Mouse (Mus musculus) midbrain, embryonic 16.5 days (tissue): ENCODE measurements around the gene Csad. TPM values are rescaled to one million over a fixed set of nuclear protein-coding genes. Genes with fewer than 3 reads are reported as not detected.

Experiments used
- ATAC-seq: fragments of 200-750 bp; cut with Nextera tagmentation; 2 replicates; pipeline ENCODE4 v1.8.0; 2017; ENCODE audit warnings: moderate TSS enrichment
- H3K27ac ChIP-seq: fragments of 300-500 bp; sonication (generic); 2 replicates; pipeline ENCODE4 v1.5.1; 2014; ENCODE audit warnings: mild to moderate bottlenecking, low read length, mixed read lengths
- H3K27me3 ChIP-seq: fragments of 300-500 bp; sonication (generic); 2 replicates; pipeline ENCODE4 v1.6.1; 2014; ENCODE audit warnings: low read depth, low read length, mixed read lengths; ENCODE audit not compliant: control insufficient read depth, insufficient read depth
- H3K36me3 ChIP-seq: fragments of 300-500 bp; sonication (generic); 2 replicates; pipeline ENCODE4 v1.6.1; 2014; ENCODE audit warnings: mild to moderate bottlenecking, low read length, moderate library complexity, mixed read lengths; ENCODE audit not compliant: control insufficient read depth, insufficient read depth
- H3K4me1 ChIP-seq: fragments of 300-500 bp; sonication (generic); 2 replicates; pipeline ENCODE4 v1.6.1; 2014; ENCODE audit warnings: mild to moderate bottlenecking, low read length, mixed read lengths; ENCODE audit not compliant: control insufficient read depth, insufficient read depth
- H3K4me2 ChIP-seq: fragments of 300-500 bp; sonication (generic); 2 replicates; pipeline ENCODE4 v1.6.1; 2014; ENCODE audit warnings: mild to moderate bottlenecking, low read length, mixed read lengths
- H3K4me3 ChIP-seq: fragments of 300-500 bp; sonication (generic); 2 replicates; pipeline ENCODE4 v1.5.1; 2014; ENCODE audit warnings: low read depth, mild to moderate bottlenecking, low read length, moderate library complexity, mixed read lengths
- H3K9ac ChIP-seq: fragments of 300-500 bp; sonication (generic); 2 replicates; pipeline ENCODE4 v1.6.1; 2014; ENCODE audit warnings: low read depth, low read length, mixed read lengths
- H3K9me3 ChIP-seq: fragments of 300-500 bp; sonication (generic); replicated peaks from 2 replicates; pipeline ENCODE4 v1.6.1; 2014; ENCODE audit warnings: mild to moderate bottlenecking, low read length, mixed read lengths; ENCODE audit not compliant: control insufficient read depth, poor library complexity, severe bottlenecking
- WGBS: fragments of 180-500 bp; shearing (Covaris S2); extraction: QIAGEN DNeasy Blood & Tissue Kit; methylation state at CpG from one replicate; pipeline ENCODE4 v1.1.7; 2014; 5-methylcytosine and 5-hydroxymethylcytosine counted together
- polyA plus RNA-seq: library from polyadenylated mRNA; unstranded; fragments of >200 nt; fragmentation: Nextera tagmentation; extraction: Ambion mirVana; gene quantifications from 2 replicates; pipeline ENCODE4 v1.2.1, GENCODE M21; 2015

Gene Csad
- polyA plus RNA-seq, 1 experiment from 2014 or later, result 33.1 TPM

DNA sequence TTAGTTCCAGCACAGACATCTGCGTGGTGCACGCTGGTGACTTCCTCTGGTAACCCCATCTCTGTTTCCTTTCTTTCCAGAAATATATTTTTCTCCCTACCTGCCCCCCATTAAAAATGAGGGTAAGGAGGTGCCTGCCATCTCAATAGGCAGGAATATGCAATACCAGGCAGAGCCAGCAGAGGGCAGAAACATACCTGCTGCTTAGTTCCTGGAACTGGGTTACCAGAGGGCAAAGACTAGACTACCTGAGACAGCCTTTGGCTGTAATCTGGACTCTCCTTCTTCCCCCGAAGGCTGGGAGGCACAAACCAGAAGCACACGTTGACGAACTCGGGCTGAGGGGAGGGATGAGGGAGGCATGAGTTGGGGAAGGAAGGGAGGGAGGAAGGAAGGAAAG lies 26.2 kb downstream of the Csad start:
- no peaks in the 10 kb centered on the region for H3K9me3 ChIP-seq
- H3K4me2 ChIP-seq, result no peak overlapping the region
- ATAC-seq, result no peak
- 14% methylated on average over 6 of the region's 6 CpGs for WGBS
- H3K9ac ChIP-seq, result no peak overlapping the region
- no peak overlapping the region for H3K4me3 ChIP-seq
- H3K36me3 ChIP-seq, result no peaks in the 10 kb centered on the region
- H3K27me3 ChIP-seq, result no peaks in the 10 kb centered on the region
- H3K27ac ChIP-seq, result no peak overlapping the region
- no peaks in the 10 kb centered on the region for H3K4me1 ChIP-seq

- H3K27ac ChIP-seq, result no peak overlapping the region
- H3K9me3 ChIP-seq, result no peaks in the 10 kb centered on the region
- no peaks in the 10 kb centered on the region for H3K27me3 ChIP-seq
- no peak overlapping the region for H3K9ac ChIP-seq
- H3K4me1 ChIP-seq, result no peaks in the 10 kb centered on the region
- no peaks in the 10 kb centered on the region for H3K36me3 ChIP-seq
- H3K4me3 ChIP-seq, result no peak overlapping the region
- 85% methylated on average over 8 of the region's 8 CpGs for WGBS
- H3K4me2 ChIP-seq, result no peak overlapping the region
- ATAC-seq, result no peak
Observed at GRCm38 (mm10) chr15:102177417-102177816, 27.1 kb downstream of the Csad start.

DNA sequence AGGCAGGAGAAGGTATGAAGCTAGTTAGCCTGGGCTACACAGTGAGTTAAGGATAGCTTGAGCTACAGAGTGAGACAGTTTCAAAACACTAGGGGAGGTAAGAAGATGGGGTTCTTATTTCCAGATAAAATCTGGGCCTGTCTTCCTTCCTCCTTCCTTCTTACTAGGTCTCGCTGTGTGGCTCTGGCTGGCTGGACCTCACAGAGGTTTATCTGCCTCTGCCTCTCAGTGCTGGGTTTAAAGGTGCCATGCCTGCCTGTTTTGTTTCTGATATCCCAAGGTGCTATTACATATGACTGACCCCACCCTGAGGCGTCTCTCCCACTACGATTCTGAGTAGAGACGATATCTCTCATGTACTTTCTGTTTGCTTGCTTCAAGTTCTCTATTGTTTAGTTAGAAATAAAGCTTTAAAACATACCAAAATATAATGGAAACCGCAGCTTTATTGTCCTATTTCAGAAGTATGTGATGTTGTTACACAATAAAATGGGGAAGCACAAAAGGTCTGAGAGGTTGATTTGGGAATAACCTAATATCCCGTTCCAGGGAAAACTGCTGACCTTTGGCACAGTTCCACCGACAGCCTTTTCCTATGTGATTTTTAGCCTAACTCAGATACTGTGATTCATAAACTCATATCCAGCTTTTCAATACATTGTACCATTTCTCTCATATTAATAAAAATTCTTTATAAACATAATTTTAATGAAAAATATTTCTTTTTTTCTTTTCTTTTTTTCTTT lies 27.8 kb downstream of the Csad start:
- Histone ChIP-seq H3K9ac (no peak overlapping the region), H3K27ac (no peak overlapping the region), H3K4me3 (no peak overlapping the region), H3K4me2 (no peak overlapping the region), H3K27me3 (no peaks in the 10 kb centered on the region), H3K9me3 (no peaks in the 10 kb centered on the region), H3K4me1 (no peaks in the 10 kb centered on the region), H3K36me3 (no peaks in the 10 kb centered on the region)
- 91% methylated on average over 7 of the region's 7 CpGs for WGBS
- ATAC-seq, result no peak

DNA sequence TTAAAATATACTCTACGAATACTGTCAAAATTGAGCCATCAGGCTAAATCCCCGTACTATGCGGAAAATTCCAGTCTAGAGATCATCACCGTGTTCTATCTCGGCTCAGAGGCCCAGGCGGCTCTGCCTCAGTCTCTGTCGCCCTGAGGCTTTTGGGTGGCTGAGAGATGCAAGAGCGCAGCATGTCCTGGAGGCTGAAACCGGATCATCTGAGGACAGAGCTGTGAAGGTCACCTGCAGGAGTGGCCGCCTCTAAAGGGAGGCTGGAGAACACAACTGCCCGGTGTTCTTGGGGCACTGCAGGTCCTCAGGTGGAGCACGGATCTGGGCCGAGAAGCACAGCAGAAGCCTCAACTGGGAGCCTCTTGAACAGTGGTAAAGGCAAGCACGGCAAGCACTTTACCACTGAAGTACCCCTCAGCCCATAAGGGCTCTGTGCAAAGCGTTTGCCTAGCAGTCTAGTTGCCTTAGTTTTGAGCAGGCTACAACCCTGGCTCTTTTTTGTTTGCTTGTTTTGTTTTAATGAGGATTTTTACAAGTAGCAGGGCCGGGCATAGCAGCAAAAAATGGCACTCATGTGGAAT lies 28.7 kb downstream of the Csad start:
- Histone ChIP-seq H3K27ac (no peak overlapping the region), H3K9ac (no peak overlapping the region), H3K36me3 (no peaks in the 10 kb centered on the region), H3K9me3 (no peaks in the 10 kb centered on the region), H3K4me2 (no peak overlapping the region), H3K4me1 (no peaks in the 10 kb centered on the region), H3K4me3 (no peak overlapping the region), H3K27me3 (no peaks in the 10 kb centered on the region)
- 90% methylated on average over 16 of the region's 16 CpGs for WGBS
- ATAC-seq, result no peak

DNA sequence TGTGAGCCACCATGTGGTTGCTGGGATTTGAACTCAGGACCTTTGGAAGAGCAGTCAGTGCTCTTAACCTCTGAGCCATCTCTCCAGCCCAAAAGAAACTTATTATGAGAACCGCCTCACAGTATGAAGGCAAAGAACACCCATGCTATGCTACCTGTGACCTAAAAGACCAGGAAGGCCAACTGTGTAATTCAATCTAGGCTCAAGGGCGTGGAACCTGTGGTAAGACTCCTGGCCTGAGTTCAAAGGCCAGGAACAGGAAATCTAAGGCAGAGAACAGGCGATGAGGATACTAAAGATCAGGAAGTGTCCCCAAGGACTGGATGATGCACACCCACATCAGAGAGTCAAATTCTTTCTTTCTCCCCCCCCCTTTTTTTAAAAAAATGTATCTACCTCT lies 30.9 kb downstream of the Csad start:
- H3K36me3 ChIP-seq, result no peaks in the 10 kb centered on the region
- no peaks in the 10 kb centered on the region for H3K27me3 ChIP-seq
- H3K4me2 ChIP-seq, result no peak overlapping the region
- no peak overlapping the region for H3K9ac ChIP-seq
- no peaks in the 10 kb centered on the region for H3K9me3 ChIP-seq
- no peak overlapping the region for H3K27ac ChIP-seq
- H3K4me3 ChIP-seq, result no peak overlapping the region
- no peaks in the 10 kb centered on the region for H3K4me1 ChIP-seq
- 92% methylated on average over 3 of the region's 3 CpGs for WGBS
- ATAC-seq, result no peak

DNA sequence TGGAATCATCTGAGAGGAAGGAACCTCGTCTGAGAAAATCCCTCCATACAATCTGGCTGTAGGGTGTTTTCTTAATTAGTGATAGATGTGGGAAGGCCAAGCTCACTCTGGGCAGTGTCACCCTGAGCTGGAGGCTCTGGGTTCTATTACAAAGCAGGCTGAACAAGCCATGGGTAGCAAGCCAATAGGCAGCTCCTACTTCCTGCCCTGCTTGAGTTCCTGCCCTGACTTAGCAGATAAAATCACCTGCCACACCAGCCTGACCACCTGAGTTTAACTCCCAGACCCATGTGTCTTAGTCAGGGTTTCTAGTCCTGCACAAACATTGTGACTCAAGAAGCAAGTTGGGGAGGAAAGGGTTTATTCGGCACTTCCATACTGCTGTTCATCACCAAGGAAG lies 35.5 kb downstream of the Csad start:
- H3K9me3 ChIP-seq, result no peaks in the 10 kb centered on the region
- H3K4me3 ChIP-seq, result no peak overlapping the region
- H3K27ac ChIP-seq, result no peak overlapping the region
- no peak overlapping the region for H3K4me2 ChIP-seq
- ATAC-seq, result no peak
- H3K4me1 ChIP-seq, result no peaks in the 10 kb centered on the region
- no peaks in the 10 kb centered on the region for H3K36me3 ChIP-seq
- no peaks in the 10 kb centered on the region for H3K27me3 ChIP-seq
- H3K9ac ChIP-seq, result no peak overlapping the region
- WGBS, result 71% methylated on average over 2 of the region's 2 CpGs

DNA sequence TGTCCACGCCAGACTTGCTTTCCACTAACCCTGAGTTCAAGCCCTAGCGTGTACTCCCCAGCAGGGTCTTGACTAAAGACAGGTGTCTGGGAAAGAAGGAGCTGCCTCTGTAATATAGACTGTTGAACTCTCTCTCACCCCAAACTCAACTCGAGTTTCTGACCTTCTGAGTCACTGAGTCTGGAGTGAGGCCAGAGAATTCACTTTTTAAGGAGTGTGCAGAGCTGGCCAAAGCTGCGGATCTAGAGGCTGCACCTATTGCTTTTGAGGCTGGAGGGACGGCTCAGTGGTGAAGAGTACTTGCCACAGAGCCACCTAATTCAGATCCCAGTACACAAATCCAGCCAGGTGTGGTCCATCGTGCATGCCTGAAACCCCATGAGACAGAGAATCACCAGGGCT lies 36.9 kb downstream of the Csad start:
- Histone ChIP-seq H3K9ac (no peak overlapping the region), H3K4me2 (no peak overlapping the region), H3K36me3 (no peaks in the 10 kb centered on the region), H3K27ac (no peak overlapping the region), H3K9me3 (no peaks in the 10 kb centered on the region), H3K27me3 (no peaks in the 10 kb centered on the region), H3K4me1 (no peaks in the 10 kb centered on the region), H3K4me3 (no peak overlapping the region)
- no peak for ATAC-seq
- 73% methylated on average over 6 of the region's 6 CpGs for WGBS

- no peaks in the 10 kb centered on the region for H3K36me3 ChIP-seq
- ATAC-seq, result no peak
- no peak overlapping the region for H3K27ac ChIP-seq
- 60% methylated on average over 6 of the region's 6 CpGs for WGBS
- no peak overlapping the region for H3K4me3 ChIP-seq
- no peaks in the 10 kb centered on the region for H3K4me1 ChIP-seq
- H3K9ac ChIP-seq, result no peak overlapping the region
- no peak overlapping the region for H3K4me2 ChIP-seq
- no peaks in the 10 kb centered on the region for H3K27me3 ChIP-seq
- H3K9me3 ChIP-seq, result no peaks in the 10 kb centered on the region
Observed at GRCm38 (mm10) chr15:102165468-102166100, 38.9 kb downstream of the Csad start.
